Mouse (Mus musculus) lung, postnatal 4 days (tissue): ENCODE results near the gene Pnpla3.

Experiments
- DNase-seq, 2 experiments: peaks; one replicate each; pipeline ENCODE4 v3.0.0; 2021

Pnpla3 gene

GRCm38 (mm10) chr15:84217969-84218782 lies 50.5 kb downstream of the Pnpla3 start:
- DNase-seq: no peak

- peak; percentile 41 to 63 for DNase-seq
Observed at GRCm38 (mm10) chr15:84218783-84219271, 51.2 kb downstream of the Pnpla3 start.

- no peak for DNase-seq
Observed at GRCm38 (mm10) chr15:84221539-84221938, 53.9 kb downstream of the Pnpla3 start.

- no peak for DNase-seq
Observed at GRCm38 (mm10) chr15:84223423-84223822, 55.8 kb downstream of the Pnpla3 start.

GRCm38 (mm10) chr15:84224779-84225178 lies 57.1 kb downstream of the Pnpla3 start:
- no peak for DNase-seq

GRCm38 (mm10) chr15:84226918-84227317 lies 59.3 kb downstream of the Pnpla3 start:
- DNase-seq: no peak

- no peak for DNase-seq
Observed at GRCm38 (mm10) chr15:84230661-84231060, 63.0 kb downstream of the Pnpla3 start.

- DNase-seq: peak; percentile 60 to 64
Observed at GRCm38 (mm10) chr15:84231113-84231712, 63.6 kb downstream of the Pnpla3 start.

- peak; percentile 72 to 79 for DNase-seq
Observed at GRCm38 (mm10) chr15:84231721-84232561, 64.3 kb downstream of the Pnpla3 start, which contains the start of gene Parvb. Gene Parvb (plus strand): TSS chr15:84232043.

- no peak for DNase-seq
Observed at GRCm38 (mm10) chr15:84232609-84233008, 65.0 kb downstream of the Pnpla3 start.

- no peak for DNase-seq
Observed at GRCm38 (mm10) chr15:84234794-84235581, 67.4 kb downstream of the Pnpla3 start.

GRCm38 (mm10) chr15:84235646-84236045 lies 68.0 kb downstream of the Pnpla3 start:
- peak; percentile 80 to 89 for DNase-seq
